Mouse (Mus musculus) megakaryocyte-erythroid progenitor cell, adult 5-6 weeks (primary cell): ENCODE results near the gene Fut1. TPM values are rescaled to one million over a fixed set of nuclear protein-coding genes. Genes with fewer than 3 reads are reported as not detected.

Experiments
- ATAC-seq: replicated peaks from 2 replicates; pipeline ENCODE4 v1.8.0; 2016; ENCODE audit warnings: mild to moderate bottlenecking, inconsistent platforms; ENCODE audit not compliant: severe bottlenecking, poor library complexity, low FRiP score, low TSS enrichment
- total RNA-seq, 2 experiments: library from RNA; stranded (forward) in 1 of 2; stranded (reverse) in 1 of 2; fragments of 200-1000, 215-1000 nt in 1 of 2; fragments of >200 nt in 1 of 2; fragmentation: Nextera tagmentation in 1 of 2; gene quantifications; 2 replicates each; pipeline ENCODE4 v1.2.3; 2014 to 2017

The Fut1 gene
- total RNA-seq (2014; fragmentation: Nextera tagmentation) (not detected in 2 replicates), total RNA-seq (2017) (not detected in 2 replicates)

GRCm38 (mm10) chr7:45617042-45617695 is at the start of gene Fut1:
Gene Fut1, plus strand, starts transcription at chr7:45617289.
- ATAC-seq, result no peak

DNA sequence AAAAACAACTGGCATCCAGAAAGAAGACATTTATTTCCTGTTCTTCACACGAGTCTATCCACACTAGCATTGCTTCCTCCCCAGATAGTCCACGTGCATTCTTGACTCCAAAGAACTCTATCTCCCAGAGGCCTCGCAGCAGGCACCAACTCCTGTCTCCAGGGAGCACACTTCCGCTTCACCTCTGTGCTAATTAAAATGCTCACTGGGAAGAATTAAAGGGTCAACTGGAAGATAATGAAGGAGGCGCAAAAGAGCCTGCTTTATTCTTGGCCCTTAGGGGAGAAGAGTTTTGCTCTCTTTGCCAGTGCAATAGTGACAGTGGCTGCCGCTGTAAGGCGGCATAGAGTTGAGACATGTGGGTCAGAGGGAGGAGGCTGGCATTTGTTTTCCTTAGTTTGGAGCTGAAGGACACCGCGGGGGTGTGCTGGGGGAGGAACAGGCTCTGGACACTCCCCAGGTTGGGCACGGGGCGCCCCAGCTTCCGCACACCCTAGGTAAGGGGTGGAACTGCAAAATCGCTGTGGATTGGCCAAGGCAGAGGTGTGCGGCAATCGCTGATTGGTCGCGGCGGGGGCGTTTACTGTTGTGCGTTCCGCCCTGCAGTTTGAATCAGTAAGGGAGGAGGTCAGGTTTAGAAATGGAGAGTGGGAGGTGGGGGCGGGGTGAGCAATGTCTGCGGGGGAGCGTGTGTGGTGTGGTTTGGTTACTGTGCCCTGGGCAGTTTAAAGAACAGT is 49.1 kb upstream of the Fut1 start:
- ATAC-seq, result peak; percentile 85

DNA sequence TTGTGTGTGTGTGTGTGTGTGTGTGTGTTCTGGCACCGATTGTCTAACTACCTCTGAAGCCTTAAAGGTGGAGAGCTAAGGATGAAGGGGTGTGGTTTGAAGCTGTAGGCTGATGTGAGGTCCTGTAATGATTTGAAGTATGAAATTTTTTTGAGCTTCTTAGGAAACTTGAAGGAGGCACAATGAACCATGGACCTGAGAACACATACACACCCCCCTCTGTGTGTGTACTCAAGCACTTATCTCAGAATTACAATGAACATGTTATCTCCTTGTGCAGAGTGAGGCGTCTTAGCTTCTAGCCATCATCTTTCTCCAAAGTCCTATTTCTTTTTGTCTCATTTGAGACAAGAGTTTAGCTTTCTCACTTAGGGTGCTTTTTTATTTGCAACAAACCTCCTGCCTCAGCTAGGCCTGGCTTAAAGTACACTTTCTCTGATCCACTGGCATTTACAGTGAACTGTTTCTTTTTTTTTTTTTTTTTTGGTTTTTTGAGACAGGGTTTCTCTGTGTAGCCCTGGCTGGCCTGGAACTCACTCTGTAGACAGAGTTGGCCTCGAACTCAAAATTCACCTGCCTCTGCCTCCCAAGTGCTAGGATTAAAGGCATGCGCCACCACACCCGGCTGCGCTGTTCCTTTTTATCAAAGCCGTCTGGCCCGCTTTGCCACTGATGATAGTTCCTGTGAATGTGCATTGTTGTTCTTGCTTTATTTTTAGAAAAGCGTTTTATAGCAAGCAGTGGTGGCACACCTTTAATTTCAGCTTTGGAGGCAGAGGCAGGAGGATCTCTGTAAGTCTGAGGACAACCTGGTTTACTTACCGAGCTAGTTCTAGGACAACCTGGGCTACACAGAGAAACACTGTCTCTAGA is 48.3 kb upstream of the Fut1 start:
- peak; percentile 67 for ATAC-seq

- ATAC-seq, result peak; percentile 70
These were observed 46.9 kb upstream of the Fut1 start, which contains the start of gene Bcat2 for GRCm38 (mm10) chr7:45570103-45570741. Gene Bcat2, plus strand, starts transcription at chr7:45570153.

- ATAC-seq, result no peak
These were observed 45.1 kb upstream of the Fut1 start for GRCm38 (mm10) chr7:45571966-45572365.

DNA sequence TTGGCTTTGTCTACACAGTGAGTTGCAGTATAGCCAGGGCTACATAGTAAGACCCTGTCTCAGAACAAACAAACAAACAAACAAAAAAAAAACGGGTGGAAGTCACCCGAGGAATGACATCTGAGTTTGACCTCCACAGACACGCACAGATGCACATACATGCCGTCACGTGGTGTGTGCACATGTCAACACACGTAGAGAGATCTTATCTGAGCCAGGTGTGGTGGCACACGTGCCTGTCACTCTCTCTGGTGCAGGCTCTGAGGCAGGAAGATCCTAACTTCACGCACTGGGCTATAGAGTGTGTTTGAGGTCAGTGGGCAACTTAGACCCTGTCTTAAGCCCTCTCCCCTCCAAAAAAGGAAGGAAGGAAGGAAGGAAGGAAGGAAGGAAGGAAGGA is 43.1 kb upstream of the Fut1 start:
- no peak for ATAC-seq

DNA sequence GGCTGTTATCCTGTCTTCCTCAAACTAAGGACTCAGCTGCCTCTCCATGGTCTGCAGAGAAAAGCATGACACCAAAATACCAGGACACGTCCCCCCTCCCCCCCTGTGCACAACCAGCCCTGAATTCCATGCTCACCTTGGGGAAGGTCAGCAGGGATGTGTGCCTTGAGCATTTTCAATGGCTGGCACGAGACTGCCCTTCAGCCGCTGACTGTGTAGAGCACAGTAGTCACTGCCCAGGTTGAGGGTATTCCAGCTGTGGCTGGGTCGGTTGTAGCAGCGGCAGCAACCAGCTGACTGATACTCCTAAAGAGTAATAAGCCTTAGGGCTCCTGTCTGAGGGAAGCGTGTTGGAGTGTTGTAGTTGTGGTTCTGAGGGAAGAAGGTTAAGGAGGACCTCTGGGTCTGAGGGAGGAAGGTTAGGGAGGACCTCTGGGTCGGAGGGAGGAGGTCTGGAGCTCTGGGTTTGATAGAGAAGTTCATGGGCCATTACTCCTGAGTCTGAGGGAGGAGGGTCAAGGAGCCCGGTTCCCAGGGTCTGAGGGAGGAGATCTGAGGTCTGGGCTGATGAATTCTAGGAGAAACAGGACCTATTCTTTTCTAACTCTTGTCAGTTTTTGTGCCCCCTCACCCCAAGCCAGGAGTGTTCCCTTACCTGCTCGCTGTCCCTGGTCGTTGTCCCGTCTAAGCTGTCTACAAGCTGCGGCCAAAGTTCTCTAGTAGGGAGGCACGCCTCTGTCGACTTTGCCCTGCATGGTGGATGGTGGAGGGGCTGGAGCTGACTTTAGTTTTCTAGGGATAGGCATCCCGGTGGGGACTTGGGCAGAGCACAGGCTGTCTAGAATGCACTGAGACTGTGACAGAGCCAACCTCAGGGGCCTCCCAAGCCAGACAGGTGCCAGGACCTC is 42.4 kb upstream of the Fut1 start:
- no peak for ATAC-seq

DNA sequence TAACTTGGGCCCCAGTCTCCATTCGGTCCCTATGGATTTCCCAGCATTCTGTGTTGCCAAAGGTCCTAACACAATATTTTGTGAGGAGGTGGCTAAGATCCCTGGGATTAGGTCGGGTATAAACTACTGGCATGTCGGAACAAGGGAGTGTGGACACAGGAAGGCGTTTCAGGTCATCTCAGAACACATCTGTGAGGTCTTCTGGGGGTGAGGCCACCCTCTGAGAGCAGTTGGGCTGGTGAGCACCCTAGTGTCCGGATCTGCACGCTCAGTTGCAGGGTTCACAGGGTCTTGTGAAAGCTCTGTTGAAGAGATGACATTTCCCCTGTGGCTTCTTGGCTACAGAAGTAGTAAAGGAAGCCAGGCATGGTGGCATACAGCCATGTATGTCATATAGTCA is 31.2 kb upstream of the Fut1 start:
- ATAC-seq, result no peak

DNA sequence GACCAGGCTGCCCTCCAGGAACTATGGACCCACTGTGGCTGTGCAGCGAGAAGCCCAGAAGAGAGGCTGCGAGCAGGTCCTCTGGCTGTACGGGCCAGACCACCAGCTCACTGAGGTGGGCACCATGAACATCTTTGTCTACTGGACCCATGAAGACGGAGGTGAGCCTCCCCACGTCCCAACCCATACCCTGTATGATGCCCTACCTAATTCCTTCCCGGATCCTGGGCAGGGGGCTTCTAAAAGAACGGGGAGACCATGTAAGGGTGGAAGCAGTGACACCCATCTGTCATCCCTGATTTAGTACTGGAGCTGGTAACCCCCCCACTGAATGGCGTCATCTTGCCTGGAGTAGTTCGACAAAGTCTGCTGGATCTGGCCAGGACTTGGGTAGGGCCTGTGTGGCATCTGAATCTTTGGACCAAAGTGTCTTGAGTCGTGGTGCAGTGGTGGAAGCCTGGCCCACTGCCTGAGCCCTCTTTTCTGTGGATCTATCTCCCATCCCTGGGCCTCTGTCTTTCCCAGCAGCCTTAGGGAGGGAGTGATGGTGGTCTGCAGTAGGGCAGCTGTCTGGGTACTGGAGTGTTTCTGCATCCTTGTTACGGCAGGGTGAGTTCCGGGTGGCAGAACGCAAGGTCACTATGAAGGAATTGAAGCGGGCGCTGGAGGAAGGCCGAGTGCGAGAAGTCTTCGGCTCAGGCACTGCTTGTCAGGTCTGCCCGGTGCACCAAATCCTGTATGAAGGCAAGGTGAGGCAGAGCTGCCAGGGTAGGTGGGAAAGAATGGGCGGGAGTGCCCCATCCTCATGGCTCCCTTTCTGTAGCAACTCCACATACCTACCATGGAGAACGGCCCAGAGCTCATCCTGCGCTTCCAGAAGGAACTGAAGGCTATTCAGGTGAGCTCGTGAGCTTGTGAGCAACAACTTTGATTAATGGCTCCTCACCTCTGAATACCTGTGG is 29.2 kb upstream of the Fut1 start:
- ATAC-seq, result no peak

- peak; percentile 89 for ATAC-seq
These were observed 27.9 kb upstream of the Fut1 start for GRCm38 (mm10) chr7:45589173-45589572.

DNA sequence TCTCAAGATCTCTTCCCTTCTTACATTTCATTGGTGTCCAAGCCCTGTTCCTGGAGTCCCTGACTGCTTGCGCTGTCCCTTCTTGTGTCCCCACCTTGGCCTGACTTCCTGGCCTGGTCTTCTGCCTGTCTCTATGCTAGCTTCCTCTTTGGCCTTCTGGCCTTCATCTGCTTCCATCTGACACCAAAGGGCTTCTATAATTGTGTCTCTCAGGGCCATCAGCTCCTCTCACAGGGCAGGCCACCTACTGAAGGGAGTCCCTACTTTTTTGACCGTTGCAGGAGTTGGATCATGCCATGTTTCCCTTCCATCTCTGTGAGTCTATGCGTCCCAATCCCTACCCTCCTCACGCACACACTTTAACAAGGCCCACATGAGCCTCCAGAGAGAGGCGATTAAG is 27.2 kb upstream of the Fut1 start:
- ATAC-seq, result no peak

DNA sequence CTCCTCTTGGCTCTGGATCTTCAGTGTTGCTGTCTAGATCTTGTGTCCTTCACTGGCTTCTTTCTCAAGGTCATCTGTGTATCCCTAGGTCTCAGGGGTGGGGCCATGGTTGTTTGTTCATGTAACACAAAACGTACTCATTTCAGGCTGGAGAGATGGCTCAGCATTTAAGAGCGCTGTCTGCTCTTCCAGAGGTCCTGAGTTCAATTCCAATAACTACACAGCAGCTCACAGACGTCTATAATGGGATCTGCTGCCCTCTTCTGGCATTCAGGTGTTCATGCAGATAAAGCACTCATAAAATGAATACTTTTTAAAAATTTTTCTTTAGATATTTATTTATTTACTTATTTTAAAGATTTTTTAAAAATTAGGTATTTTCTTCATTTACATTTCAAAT is 26.2 kb upstream of the Fut1 start:
- ATAC-seq, result no peak

DNA sequence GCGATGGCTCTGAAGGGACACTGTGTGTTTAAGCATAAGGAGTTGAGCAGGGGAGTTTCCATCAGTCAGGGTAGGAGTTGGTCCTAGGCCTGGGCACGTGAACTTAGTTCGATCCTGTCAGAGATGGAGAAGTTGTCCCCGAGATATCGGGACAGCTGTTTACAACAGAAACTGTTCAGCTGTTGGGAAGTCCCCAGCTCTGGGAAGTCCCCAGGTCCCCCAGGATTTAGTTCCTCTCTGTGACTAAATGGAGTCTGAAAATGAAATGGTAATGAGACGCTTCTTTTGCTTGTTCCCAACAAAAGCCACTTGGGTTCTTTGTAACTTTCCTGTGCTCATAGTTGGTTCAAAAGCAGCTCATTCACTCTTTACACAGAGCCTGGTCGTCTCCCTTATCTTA is 25.2 kb upstream of the Fut1 start:
- ATAC-seq, result no peak

DNA sequence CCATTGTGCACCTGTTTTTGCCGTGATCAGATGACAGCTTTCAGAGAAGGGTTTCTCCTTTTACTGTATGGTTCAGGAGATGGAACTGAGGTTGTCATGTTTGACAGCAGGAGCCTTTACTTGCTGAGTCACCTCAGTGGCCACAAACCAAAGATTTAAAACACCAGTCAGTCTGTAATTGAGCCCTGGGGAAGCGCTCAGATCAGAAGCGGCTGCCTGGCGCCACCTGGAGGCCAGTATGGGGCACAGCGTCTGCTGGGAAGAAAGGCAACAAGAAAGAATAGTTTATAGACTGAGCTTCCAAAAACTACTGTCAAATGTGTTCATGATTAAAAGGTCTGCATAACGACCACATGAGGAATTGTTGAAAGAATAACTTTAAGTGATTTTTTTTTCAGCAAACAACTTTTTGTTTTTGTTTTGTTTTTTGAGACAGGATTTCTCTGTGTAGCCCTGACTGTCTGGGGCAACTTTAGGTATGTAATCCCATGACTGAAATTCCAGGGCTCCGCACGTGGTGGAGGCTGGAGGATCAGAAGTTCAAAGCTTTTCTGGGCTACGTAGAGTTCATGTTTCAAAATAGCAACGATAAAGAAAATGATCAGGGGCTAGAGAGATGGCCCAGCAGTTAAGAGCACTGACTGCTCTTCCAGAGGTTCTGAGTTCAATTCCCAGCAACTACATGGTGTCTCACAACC is 23.8 kb upstream of the Fut1 start:
- peak; percentile 39; the same call in 1 of the 2 replicates for ATAC-seq

GRCm38 (mm10) chr7:45595176-45595575 is 21.9 kb upstream of the Fut1 start:
- no peak for ATAC-seq

DNA sequence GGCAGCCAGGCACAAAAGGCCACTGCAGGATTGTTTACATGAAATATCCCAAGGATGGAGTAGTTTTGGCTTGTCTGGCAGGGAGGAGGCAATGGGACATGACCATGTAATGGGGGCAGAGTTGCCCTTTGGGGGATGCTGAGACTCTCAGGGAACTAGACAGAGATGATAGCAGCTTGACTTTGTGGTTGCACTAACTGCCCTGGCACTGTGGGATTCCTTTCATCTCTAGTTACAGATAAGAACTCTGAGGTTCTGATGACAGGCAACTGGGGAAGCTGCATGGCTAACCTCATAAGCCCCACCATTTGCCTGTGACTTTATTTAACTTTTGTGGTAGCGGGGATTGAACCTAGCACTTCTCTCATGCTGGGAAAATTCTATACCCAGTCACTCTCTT is 21.0 kb upstream of the Fut1 start:
- ATAC-seq, result peak; percentile 52; the same call in 1 of the 2 replicates

DNA sequence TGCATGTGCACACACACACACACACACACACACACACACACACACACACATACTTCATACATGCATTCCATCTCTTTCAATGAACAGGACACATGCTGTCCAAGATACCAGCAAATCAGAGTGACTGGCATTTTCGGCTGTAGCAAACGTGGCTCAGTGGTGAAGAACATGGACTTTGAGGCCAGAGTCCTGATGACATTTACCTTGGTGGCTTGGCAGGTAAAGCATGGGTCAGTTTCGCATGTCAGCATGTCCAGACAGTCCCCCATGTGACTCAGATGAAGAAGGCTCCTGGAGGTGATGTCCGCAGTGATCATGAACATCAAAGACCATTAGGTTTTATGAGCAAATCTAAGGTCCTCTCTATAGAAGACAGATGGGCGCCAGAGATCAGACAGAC is 20.1 kb upstream of the Fut1 start:
- ATAC-seq, result no peak
